Mouse (Mus musculus) embryonic fibroblast, embryonic 13.5 days (primary cell): Measurements from ENCODE around the gene Egf.

Source experiments
- CTCF ChIP-seq: IDR thresholded peaks from 2 replicates; pipeline ENCODE4 v1.5.1; 2011; ENCODE audit warnings: mild to moderate bottlenecking, control low read depth, low read length, moderate library complexity, borderline replicate concordance; ENCODE audit not compliant: insufficient read depth
- POLR2A ChIP-seq: IDR thresholded peaks from 2 replicates; pipeline ENCODE4 v1.6.1; 2011; ENCODE audit warnings: low read depth, mild to moderate bottlenecking, control low read depth, low read length, moderate library complexity

DNA sequence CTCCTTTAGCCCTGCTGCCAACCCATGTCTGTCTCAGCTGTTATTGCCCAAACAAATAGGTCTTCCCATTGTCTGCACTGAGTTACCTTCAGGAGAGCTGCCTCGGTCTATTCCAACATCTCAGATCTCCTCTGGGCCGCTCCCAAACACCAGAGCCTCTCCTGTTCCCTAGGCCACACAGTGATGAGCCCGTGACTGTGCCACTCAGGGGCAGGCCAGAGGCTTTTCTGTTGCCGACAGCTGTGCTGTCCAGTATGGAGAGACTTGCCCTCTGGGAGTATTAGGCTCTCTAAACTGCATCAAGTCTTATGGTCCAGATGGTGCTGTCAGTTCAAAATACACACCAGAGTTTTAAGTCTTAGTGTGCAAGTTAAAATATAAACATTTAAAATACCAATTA, 61.5 kb downstream of the Egf start:
- TF ChIP-seq POLR2A: no peak
- TF ChIP-seq CTCF: no peak
